Mouse (Mus musculus) kidney, adult 2 months (tissue): ENCODE results near the gene Metap1d.

Experiments
- CTCF ChIP-seq: fragments of 200-500 bp; conservative IDR thresholded peaks from 2 replicates; pipeline ENCODE4 v1.5.1; 2011; ENCODE audit warnings: low read depth, mild to moderate bottlenecking, control low read depth, low read length, moderate library complexity, mixed read lengths; ENCODE audit not compliant: insufficient read depth, insufficient read length
- POLR2A ChIP-seq: fragments of 200-500 bp; IDR thresholded peaks from one replicate; pipeline ENCODE4 v1.6.1; 2011; ENCODE audit warnings: low read depth, low read length, control low read depth

GRCm38 (mm10) chr2:71522871-71523270, 69.8 kb downstream of the Metap1d start:
- TF ChIP-seq CTCF (no peak), POLR2A (no peak)
